Mouse (Mus musculus) neutrophil, adult 5-6 weeks (primary cell): ENCODE results near the gene Slc24a4. TPM values are rescaled to one million over a fixed set of nuclear protein-coding genes. Genes with fewer than 3 reads are reported as not detected.

Source experiments
- ATAC-seq: fragments of 151-379, 151-347 bp; 2 replicates; pipeline ENCODE4 v1.8.0; 2017; ENCODE audit warnings: mild to moderate bottlenecking, moderate TSS enrichment; ENCODE audit not compliant: insufficient number of reproducible peaks, poor library complexity, low FRiP score, severe bottlenecking; ENCODE audit errors: extremely low read depth
- total RNA-seq: library from RNA; stranded (forward); fragments of 200-1000 nt; gene quantifications from 2 replicates; pipeline ENCODE4 v1.2.3, GENCODE M21; 2017

The Slc24a4 gene
- total RNA-seq, 1 experiment from 2014 or later = not detected

DNA sequence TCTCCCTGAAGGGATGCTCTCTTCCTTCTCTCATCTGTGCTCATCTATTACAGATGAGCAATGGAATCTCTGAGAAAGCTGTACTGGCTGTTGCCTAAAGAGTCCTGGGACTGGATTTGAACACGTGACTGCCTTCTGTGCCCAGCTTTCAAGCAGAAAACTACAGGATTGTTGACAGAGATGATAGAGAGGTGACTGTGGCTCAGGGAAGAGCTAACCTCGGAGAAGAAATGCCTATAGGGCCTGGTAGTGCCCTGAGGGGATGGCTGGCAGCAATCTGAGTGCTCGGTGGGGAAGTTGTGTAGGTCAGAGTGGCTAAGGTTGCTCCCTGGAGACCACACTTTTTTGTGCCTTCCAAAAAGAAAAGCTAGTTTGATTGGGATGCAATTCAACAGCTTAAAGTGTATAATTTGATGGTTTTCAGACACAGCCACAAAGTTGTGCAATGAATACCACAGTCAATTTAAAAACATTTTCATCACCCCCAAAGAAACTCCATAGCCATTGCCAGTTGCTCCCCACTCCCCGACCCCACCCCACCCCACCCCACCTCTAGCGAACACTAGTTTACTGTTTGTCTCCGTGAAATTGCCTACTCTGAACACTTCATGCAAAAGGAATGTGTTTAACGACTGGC lies 152.5 kb downstream of the Slc24a4 start:
- no peak for ATAC-seq

DNA sequence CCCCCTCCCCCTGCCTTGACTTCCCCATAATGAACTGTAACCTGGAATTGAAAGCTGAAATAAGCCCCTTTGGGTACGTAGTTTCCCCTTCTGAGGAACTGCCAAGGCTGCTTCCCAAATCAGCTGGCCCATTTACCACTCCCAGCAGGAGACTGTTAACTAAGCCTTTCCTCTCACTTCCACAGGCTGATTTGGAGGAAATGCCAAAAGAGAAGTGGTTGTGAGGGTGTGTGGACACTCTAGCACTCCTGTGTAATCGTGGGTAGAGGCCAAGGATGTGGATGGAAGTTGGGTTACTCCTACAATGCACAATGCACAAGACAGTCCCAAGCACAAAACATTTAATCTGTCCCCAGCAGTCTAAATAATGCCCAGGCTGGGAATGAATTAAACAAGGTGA lies 153.6 kb downstream of the Slc24a4 start:
- peak; percentile 27; the same call in 1 of the 2 replicates for ATAC-seq

DNA sequence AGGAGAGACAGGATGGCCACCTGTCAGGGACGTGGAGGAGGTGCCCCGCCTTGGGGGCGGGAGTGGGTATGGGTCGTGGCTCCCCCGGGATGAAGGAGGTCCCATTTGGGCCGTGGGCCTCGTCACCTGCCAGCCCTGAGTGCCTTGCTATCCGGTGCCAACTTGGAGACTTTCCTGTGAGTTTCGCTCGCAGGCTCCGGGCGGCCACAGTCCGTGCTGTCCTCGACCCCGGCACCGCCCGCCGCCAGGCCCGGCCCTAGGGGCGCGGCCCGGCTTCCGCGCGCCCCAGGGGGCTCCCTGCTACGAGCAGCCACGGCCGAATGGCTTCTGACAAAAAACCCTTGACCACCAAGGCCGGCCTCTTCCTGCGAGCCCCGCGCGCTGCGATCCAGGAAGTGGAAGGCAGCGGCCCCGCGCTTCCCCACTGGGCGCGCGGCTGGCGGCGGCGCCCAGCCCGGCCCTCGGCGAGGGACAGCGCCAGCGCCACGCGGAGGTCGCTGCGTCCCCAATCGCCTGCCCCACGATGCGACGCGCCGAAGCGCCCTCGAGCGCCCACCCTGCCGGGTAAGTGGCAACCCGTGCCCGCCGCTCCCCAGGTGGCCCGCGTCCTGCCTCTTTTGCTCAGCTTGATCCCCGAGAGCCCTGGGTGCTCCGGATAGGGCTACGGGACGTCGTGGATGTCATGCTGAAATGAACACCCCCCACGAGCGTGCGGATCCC lies 154.4 kb downstream of the Slc24a4 start, which contains the start of gene Rin3:
Rin3 (plus strand) TSS at position 286 of the 720 bp plus-strand sequence.
- peak; percentile 31; the same call in 1 of the 2 replicates for ATAC-seq

DNA sequence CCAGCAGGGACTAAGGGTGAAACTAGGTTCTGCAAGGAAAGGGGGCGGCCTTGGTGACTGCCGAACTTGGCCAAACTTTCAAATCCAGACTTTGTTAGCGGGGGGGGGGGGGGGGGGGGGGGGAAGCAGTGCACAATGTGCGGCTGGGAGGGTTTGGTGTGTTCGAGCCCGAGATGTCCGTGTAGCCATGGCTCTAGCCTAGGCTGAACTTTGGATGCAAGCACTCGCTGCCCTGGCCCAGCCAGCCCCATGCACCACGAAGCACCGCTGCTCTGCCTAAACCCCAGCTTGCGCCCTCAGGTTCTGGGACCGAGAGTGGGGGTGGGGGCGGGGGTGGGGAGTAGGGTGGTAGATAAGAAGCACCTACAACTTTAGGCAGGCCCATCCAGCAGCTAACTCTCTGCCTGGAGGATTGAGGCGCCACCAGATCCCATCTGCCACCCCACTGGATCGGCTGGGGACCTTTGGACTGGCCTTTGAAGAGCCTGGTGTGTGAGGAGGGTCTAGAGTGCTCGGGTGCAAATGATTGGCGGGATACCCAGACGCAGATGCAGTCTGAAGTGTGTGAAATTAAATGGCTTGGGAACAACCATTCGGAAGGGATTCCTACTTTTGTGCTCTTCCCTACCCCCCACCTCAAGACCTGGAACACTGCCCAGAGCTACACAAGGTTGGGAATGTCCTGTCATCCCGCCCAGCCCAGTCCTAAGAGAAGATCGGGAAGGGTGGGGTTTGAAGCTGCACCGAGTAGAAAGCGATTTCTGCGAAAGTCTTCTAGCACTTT lies 155.1 kb downstream of the Slc24a4 start:
- no peak; the same call in 1 of the 2 replicates for ATAC-seq

DNA sequence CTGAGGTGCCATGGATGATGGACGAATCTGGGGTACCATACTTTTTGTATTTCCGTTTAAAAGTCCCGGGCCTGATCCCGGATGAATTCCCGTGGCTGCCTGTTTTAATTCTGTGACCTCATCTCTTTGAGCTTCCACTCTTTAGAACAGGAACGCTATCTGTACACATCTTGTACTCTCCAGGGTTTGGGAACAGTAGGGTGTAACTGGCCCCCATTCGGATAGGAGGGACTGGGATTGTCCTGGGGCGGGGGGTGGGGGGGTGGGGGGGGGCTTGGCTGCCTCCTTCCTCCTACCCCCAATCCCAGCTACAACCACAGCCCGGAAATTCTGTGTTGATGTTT lies 155.7 kb downstream of the Slc24a4 start:
- no peak for ATAC-seq

DNA sequence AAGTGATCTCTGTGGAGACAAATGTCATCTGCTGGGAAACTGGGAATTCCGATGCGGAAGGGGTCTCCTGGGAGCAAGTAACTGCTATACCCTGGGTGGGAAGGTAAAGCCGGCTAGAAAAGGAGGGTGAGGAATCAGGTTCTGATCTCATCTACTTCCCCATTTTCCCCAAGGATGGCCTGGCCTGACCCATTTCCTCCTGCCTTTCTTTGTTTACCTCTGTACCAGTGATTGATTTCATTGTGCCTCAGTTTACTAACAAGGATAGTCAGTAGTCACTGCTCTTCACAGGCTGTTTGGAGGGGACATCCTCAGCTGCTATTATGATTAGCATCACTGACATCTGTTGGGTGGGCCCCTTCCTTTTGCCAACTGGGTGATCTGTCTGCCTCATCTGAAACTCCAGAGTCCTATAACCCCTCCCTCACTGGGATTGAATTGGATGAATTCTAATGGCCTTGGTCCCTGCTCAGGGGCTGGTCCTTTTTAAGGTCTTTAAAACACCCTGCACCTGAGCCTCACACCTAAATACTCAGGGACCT lies 156.2 kb downstream of the Slc24a4 start:
- ATAC-seq = no peak; the same call in 1 of the 2 replicates

DNA sequence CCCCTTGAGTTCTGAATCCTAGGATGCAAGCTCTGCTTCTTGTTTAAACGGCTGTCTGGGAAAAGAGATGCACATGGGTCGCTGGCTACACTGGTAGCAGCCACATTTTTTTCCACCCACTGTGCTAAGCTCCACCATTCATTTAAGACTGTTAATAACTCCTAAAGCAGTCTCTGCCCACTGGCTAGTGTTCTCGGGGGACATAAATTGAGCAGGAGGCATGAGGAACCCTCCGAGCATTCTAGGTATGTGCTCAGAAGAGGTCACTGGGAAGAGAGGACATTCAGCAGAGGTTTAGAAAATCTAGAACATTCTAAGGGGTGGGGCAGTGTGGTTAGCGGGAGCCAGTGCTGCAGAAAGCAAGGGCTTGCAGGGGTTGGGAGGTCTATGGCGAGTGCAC lies 156.8 kb downstream of the Slc24a4 start:
- ATAC-seq = no peak

DNA sequence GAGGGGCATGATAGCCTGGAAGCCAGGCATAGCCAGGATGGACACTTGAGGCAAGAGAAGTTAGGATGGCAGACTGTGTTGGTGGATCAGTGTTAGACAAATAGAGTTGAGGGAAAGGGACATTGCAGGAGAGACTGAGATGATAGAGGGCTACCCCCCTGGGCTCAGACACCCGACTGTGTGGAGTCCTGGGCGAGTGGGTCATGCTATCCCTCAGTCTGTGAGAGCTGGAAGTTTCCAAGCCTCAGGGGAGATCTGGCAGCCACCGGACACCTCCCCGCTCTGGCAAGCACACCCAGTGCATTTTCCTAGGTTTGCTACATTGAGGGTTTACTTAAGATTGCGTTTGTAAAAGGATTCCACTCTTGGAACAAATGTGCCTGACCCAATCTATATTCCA lies 157.2 kb downstream of the Slc24a4 start:
- ATAC-seq = no peak

DNA sequence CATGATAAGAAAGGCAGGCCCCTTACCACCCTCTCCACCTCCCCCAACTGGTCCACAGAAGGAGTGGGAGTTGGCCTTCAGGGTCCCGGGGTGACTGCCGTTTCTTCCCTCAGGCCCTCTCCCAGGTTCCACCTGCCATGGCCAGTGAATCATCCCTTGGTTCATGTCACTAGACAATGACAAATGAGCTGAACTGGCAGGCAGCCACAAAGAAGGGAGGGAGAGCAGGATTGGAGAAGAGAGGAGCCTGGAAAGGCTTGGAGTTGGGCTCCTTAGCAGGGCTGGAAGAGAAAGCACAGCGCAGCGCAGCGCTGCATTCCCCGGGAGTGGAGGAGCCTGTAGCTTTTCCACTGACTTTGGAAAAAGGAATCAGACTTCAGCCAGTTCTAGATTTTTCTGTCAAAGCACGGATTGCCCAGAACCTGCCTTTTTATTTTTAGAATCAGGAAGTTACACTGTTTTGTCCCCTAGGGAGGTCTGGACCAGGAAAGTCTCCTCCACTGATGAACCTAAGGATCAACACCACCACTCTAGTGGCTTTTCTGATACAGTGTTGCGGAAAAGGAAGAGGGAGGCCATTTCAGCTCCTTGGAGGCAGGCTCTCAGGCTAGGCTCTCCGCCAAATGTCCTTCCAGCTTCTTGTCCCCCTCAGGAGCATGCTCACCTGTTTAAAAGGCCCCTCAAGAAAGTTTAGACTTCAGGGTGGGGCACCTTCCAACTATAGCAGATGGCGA lies 158.3 kb downstream of the Slc24a4 start:
- no peak for ATAC-seq

DNA sequence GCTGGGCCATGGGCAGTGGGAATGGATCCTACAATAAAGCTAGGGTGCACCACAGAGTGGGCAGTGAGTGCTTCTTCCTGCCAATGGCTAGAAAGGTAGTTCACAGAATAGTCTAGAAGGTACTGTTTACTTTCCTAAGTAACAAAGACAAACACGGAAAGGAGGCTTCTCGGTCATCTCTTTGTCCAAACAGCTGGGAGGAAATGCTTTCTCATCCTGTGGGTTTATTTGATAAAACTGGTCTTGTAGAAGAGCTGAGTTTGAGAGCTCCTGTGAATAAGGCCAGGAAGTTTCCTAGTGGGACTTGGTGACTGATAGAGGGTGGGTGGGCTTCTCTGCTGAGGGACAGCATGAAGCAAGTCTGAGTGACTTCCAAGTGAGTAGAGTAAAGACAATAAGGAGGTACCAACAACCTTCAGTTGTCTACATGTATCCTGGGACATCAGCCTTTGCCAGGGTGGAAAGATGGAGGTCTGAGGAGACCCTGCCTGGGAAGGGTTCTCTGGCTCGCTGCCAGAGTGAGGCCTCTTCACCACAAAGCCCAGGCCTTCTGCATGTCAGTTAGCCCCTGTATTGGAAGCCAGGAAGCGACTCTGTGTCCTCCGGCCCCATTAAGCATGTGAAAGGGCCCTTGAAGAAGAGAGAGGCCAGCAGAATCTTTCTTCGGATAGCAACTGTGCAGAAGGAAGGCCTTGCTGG lies 159.5 kb downstream of the Slc24a4 start:
- no peak for ATAC-seq

DNA sequence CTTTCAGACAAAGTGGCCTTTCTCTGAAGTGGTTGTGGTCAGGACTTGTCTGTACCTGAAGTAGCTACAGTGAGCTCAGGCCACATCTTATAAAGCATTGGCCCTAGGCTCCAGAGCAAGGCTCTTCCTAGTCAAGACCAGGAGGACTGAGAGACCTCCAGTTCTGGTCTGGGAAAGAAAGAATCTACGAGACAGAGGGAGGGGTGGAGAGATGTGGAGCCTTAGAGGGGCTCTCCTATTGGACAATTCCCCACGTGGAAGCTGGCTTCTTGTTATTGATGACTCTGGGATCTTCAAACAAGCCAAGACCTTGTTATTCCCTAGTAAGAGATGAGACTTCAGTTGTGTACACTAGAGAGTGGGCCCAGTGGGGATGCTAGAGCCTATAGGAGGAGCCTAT lies 160.3 kb downstream of the Slc24a4 start:
- ATAC-seq = no peak

DNA sequence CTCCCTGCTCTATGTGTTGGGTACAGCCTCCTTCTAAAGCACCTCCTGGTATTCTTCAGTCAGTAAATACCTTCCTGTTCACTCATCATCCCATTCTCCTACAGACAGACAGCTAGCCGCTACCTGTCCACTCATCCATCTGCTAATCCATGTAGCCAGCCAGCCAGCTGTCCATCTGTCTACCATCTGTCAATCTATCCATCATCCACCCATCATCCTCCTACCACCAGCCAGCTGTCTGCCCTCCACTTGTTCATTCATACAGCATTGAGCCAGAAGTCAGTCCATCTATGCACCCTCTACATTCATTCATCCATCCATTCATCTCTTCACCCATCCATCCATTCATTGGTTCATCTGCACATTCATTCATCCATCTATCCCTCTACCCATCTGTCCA lies 161.0 kb downstream of the Slc24a4 start:
- no peak for ATAC-seq

DNA sequence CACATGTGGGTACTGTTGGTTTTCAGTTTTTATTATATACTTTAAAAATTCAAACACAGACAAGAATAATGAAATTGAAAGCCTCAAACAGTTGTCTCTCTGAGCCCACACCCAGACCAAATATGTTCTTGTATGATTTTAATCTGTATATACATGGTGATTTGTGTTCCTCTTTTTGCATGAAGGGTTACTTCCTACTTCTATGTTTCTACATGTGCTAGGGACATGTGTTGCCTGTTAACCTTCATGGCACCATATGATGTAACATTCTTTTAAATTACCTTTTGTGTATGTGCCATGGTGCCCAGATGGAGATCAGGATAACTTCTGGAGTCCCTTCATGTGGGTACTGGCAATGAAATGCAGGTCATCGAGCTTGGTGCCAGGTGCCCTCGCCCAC lies 162.1 kb downstream of the Slc24a4 start:
- ATAC-seq = peak; percentile 36; the same call in 1 of the 2 replicates

DNA sequence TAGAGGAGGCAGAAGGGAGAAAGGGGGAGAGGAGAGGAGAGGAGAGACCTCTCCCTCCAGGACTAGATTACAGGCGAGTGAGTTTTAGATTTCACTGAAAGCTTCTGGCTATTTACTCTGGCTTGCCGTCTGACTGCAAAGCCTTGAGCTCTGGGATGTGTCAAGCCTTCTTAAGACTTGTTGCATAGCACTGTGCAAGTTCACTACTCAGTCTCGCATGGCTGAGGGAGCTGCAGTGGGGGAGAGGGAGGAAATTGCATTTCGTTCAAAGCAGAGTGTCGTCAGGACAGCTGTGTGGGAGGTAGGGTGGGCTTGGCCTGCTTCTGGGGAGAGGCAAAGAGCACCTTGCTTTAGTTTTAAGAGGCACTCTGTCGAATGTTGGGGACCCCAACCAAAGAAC lies 163.2 kb downstream of the Slc24a4 start:
- ATAC-seq = no peak

DNA sequence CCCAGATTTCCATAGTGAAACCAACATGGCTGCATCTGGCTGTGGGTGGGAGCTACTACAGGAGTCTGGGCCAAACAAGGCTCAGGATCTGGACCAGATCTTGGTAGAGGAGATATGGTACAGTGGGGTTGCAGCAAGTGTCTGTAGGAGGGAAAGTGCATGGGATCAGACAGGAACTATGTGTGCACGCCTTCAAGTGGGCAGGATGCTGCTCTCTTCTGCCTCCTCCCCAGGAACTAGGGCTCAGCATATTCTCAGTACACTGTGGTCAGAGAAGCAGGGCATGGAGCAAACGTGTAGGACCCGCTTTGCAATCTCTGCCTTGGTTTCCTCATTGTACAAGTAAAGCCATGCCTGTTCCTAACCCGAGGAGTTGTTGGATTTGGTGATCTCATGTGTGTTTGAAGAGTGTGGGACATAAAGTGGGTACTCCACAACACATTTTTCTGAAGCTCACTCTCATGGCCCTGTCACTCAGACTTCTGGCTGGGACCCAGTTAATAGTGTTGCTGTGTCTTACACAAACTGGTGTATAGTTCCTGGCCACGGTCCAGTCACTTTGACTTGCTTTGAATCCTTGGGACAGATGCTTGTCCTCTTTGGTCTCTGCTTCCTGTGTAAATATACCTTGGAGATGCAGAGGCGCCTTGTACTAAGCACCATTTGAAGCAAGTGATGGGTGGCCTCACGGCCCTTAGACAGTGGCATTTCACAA lies 164.1 kb downstream of the Slc24a4 start:
- ATAC-seq = no peak

DNA sequence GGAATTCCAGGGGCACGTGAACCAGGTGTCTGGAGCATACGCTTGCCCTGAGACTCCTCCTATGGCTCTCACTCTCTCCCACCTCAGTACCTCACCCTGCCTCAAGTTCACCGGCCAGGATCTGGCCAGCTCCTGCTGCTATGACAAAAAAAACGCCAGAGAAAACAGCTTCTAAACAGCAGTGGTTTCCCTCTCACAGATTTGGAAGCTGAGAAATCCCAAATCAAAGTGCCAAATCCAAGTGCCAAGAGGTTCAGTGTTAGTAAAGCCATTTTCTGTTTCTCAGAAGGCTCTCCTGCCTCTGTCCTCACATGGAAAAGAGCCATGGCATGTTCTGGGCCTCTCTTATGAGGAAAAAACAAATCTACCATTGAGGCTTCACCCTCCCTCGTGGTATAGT lies 166.1 kb downstream of the Slc24a4 start:
- no peak for ATAC-seq

DNA sequence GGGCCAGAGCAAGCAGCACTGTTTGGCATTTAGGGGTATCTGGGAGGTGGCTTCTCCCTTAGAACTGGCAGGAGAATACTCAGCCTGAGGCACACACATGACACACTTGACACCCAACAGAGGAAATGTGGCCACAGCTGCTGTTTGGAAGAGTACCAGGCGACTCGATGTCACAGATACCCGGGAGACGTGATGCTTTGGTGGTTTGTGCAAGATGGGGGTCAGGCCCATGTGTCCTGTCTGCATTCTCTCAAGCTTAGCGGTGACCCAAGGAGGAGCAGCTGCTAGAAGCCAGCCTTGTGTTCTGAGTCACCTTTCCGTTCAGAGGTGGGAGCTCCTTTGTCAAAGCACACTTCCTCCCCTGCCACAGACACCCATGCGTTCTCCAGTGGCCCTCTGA lies 166.7 kb downstream of the Slc24a4 start:
- ATAC-seq = peak; percentile 32; the same call in 1 of the 2 replicates

DNA sequence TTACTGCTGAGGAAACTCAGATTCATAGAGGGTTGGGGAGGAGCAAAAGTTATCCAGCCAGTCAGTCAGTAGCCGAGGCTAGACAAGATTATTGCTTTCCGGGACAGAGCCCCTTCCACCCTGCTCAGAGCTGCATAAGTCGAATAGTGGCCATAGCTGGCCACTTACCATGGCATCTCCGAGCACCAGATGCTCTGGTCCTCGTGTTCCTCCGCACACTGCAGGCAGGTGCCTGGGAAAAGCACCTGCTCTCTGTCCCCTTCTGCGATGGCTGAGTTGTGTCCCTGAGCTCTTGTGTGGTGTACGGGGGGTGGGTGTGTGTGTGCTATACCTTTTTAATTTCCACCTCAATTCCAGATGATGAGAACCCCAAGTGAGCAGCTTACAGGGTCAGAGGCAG lies 167.1 kb downstream of the Slc24a4 start:
- ATAC-seq = no peak
